Mouse (Mus musculus): Measurements from ENCODE around the gene Prdm2. TPM values are rescaled to one million over a fixed set of nuclear protein-coding genes. Genes with fewer than 3 reads are reported as not detected.

Prdm2 gene
- total RNA-seq, 2 experiments from 2014 or later, result 44.6 to 50.4 TPM

DNA sequence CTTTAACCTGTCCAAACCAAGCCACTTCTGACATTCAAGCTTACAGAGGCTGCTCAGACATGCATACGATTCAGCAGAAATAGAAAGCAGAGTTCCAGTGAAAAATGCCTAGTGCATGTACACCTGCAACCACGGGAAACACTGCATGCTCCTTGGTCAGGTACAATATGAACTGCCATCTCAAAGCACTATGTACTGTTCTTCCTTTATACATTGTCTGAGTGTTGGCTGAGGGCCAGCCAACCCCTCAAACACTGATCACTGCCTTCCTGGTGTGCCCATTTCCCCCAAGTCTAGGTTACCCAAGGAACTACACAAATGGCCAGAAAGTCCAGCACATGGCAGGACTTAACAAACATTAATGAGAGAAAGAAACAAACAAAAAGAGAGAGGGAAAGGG, 53.5 kb downstream of the Prdm2 start:
- DNase-seq, result no peak
- intact Hi-C loops (cut with DNase I), result no loop called here

DNA sequence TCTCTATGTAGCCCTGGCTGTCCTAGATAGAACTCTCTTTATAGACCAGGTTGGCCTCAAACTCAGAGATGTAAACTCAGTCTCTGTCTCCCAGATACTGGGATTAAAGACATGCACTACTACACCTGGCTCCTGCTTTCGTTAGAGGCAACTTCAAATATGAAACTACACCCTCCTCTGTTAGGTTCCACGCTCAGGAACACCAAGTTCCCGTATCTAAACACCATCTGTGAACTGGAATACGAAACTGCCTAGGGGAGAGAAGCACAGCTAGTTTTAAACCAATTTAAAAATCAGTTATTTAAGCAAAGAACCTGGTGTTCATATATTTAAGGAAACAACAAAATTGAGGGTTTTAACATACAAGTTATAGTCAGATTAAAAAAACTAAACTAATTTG, 56.9 kb downstream of the Prdm2 start:
- DNase-seq, result no peak
- intact Hi-C loops (cut with DNase I), result no loop called here

DNA sequence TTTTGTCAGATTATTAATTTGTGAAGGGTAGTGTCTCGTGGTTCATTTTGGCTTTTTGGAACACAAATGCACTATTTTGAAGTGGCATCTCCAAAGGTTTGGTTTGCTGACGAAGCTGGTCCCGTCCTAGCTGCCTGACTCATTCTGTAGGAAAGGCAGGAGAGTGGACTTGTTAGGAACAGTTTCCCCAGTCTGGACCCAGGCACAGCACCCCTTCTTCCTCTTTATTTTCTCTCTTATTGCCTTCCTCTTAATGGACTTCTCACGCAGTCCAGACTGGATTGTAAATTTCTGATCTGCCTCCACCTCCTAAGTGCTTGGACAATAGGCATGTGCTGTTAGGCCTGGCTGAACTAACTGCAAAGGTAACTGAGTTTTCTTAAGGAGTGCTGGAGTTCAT, 57.8 kb downstream of the Prdm2 start:
- intact Hi-C loops (cut with DNase I), result no loop called here
- no peak for DNase-seq

DNA sequence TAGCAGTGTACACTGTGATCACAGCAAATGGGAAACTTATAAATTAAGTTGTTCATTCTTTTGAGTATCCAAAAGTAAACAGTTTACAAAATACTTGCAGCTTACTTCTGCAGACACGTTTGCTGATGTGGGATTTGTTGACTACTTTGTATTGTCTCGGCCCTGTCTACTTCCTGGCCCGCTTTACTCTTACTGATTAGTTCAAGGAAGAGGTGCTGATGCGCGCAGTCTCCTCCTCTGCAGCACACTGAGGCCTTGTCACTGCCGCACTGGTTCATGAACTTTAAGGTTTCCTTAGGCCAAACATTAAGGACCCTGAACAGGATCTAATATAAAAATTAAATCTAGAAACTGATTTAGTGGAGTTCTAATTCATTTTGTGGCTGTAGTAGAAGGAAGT, 58.2 kb downstream of the Prdm2 start:
- no peak for DNase-seq

DNA sequence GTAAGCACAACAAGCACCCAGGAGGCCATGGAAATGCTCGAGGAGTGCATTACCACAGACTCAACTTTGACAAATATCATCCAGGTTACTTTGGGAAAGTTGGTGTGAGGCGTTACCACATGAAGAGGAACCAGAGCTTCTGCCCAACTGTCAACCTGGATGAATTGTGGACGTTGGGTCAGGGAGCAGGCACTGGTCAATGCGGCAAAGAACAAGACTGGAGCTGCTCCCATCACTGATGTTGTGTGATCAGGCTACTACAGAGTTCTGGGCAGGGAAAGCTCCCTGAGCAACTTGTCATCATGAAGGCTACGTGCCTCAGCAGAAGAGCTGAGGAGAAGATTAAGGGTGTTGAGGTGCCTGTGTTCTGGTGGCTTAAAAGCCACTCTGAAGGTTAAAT, 60.2 kb downstream of the Prdm2 start:
- intact Hi-C loops (cut with DNase I), result no loop called here

More for the DNA sequence above, 58.2 kb downstream of the Prdm2 start:
- intact Hi-C loops (cut with DNase I), result no loop called here

DNA sequence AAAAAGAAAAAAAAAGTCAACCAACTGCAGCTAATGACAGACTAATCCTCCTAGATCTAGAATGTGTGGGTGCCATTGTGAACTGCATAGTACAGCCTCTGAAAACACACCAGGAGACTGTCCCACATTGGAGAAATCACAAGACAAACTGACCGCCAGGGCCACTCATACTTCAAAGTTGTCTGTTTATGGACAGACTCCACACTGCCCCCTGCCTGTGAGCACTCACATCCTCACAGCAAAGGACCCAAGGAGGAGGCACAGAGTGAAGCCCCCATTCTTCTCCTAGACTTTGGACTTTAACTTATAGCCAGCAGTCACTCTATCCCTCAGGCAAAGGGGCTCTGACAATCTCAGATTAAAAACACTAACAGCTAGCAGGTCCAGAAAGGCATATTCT, 61.5 kb downstream of the Prdm2 start:
- peak; percentile 34 for DNase-seq
- intact Hi-C loops (cut with DNase I), result no loop called here

More for the DNA sequence above, 60.2 kb downstream of the Prdm2 start:
- DNase-seq, result no peak

DNA sequence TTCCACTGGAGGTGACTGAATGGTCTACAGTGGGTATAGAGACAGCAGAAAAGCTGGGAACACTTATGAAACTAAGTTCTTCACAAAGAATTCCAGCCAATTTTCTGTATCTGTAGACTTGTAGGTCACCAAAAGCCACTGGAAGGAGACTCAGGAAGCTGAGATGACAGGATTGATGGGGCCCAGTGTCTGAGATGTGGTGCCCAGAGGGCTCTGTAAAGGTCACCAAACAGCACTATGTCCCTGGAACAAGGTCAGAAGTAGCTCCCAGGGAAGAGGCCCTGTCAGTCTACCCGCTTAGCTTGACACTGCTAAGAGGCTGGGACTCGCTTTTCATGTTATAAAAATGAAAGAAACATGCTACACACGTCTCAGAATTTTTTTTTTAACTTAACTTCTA, 65.1 kb downstream of the Prdm2 start:
- no peak for DNase-seq
- intact Hi-C loops (cut with DNase I), result no loop called here

DNA sequence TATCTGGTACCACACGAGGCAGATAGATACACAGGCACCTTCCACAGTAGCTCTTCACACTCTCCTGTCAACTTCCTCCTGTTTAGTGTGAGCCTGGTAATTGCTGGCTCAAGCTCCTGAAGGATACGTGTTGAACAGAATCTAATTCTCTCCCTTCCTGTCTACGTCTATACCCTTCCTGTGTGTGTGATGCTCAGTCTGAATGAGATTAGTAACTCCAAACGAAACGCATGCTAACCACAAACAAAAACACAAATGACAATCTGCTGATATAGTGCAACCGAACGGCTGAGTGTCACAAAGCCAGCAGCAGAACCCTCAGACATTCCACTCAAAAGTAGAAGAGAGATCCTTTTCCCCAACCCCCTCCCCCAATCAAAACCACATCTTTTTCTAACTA, 69.2 kb downstream of the Prdm2 start:
- intact Hi-C loops (cut with DNase I), result no loop called here
- no peak for DNase-seq

DNA sequence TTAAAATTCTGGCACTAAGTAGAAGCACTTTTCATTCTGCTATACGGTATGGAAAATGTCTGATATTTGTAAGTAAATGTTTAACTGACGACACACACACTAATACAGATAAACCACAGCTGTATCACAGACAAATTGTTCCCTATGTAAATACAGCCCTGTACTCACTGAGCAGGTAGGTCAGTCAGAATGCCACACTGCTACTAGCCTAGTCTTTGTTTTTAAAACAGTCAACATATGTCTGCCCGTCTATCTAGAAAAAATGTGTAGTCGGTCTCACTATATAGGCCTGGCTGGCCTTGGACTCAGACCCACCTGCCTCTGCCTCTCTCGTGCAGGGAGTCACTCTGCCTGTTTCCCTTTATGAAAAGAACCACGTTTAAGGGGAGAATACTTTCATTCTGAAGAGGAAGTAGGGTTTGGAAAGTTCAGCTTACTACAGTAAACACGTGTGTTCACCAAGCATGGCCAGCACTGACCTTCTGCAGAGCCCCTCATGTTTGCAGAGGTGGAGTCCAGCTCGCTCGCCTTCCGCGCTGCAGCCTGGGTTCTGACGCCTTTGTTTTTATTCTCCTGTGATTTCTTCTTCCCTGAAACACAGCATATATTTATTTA, 71.0 kb downstream of the Prdm2 start:
- intact Hi-C loops (cut with DNase I), result no loop called here

DNA sequence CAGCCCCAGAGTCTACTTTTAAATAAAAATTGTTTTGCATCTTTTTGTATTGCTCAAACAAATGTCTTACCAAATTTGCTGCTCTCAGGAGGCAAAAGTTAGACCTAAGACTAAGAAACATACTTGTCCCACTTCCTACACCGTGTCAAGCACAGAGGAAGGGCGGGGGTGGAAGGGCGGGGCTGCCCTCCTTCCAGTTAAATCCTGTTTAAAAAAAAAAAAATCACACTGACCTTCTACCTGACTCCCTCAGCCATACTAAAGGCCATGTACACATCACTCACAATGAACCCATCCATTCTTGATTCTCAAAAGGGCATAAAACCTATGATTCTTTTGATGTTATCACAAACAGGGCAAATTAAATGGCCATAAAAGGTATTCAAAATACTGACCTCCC, 71.9 kb downstream of the Prdm2 start:
- intact Hi-C loops (cut with DNase I), result no loop called here
- no peak for DNase-seq

More for the DNA sequence above, 71.0 kb downstream of the Prdm2 start:
- no peak for DNase-seq

DNA sequence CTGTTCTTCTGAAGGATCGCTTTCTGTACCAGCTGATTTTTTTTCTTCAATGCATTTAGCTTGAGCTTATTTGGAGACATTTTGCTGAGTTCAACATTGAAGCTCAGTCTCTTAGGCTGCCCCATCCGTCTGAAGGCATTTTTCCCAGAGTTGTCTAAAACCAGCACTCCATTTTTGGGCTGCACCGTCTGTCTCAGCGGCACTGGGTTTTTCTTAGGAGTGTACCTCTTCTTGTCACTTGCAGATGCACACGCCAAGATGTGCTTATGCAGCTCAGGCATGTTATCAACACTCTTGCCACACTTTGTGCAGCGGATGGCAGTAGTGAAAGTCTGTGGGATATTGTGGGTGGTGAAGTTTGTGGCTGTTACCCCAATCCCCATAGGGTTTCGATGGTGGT, 80.4 kb downstream of the Prdm2 start:
- DNase-seq, result no peak

DNA sequence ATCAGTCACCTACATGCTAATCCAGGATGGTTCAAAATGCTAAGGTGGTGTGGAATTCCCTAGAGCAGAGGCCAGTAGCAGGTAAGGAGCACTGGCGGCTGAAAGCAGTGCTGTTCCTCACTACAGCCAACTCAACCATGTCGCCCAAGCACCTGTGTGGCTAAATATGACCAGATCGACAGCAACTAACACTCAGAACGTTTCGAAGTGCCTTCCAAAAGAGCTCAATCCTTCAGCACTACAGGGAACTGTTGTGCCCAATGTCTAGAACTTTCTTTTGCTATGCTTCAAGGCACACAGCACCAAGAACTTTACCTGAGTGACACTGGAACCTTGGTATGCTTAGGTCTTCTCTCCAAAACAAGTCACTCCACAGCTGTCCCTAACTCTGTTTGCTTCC, 82.4 kb downstream of the Prdm2 start:
- no peak for DNase-seq
- intact Hi-C loops (cut with DNase I), result no loop called here

More for the DNA sequence above, 80.4 kb downstream of the Prdm2 start:
- intact Hi-C loops (cut with DNase I), result no loop called here

DNA sequence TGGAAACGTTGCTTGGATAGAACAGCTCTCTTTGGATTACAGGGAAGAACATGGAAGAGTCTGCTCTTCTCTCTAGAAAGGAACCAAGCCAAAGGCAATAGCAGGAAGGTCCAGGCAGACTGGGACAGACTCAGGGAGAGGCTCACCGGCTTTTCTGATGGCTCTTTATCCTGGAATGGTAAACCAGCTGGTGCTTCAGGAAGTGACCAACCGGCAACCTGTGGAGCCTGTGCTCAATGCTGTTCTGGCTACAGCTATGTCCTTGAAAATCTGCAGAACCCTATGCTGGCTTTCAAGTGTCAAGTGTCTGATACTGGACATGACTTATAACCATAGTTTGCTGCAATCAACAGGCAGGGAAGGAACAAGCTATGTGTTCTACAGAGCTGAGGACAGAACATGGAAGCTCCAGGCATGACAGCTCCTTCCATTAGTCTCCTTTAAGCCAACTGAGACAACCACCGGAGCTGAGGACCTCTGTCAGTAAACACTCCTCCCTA, 83.5 kb downstream of the Prdm2 start:
- no peak for DNase-seq
- intact Hi-C loops (cut with DNase I), result no loop called here

DNA sequence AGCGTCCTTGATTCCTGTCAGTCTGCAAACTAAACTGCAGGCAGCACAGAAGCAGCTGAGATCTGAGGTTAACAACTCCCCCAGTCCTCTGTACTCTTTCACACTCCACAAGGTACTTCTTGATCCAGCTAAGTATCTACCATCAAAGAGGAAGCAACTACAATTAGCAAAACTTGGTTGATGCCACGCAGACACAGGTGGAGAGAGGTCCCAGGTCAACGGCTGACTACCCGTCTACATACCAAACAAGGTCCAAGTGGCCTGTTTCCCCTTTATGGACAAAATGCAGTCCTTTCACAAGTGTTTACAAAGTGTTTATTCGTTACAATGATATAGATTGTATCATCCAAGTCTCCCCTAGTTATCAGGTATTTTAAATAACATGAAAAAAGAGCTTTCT, 85.6 kb downstream of the Prdm2 start:
- no peak for DNase-seq
- intact Hi-C loops (cut with DNase I), result no loop called here

DNA sequence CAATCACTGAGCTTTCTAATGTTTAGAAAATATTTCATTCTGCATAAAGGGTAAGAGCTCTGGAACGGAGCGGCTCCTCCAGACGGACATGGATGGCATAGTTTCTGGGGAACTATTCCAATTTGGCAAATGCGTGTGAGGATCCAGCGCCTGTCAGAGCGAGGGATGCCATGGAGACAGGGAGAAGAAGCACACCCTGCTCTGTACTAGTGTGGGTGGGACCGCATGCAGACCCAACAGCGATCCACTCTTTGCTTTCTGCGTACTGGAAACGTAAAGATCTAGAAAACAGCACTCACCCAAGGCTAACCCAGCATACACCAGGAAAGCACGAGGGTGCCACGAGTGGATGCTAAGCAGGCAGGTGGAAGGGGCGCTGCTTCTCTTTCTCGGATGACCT, 86.3 kb downstream of the Prdm2 start:
- intact Hi-C loops (cut with DNase I), result no loop called here
- no peak for DNase-seq

DNA sequence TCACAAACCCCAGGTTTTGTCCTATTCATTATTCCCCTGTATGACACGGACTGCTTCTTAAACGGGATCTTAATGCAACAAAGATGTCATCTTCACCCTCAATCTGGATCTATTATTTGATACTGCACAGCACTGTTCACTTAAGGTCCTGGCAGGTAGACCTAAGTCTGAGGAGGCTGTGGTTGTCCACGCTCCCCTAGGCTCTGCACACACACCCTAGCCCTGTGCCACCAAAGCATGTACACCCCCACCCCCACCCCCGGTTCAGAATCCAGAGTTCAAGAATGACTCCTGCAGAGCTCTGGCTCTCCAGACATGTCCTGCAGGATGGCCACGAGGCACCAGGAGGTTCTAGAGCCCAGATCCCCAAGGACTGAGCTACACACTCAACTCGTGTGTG, 87.5 kb downstream of the Prdm2 start:
- DNase-seq, result no peak
- intact Hi-C loops (cut with DNase I), result no loop called here

DNA sequence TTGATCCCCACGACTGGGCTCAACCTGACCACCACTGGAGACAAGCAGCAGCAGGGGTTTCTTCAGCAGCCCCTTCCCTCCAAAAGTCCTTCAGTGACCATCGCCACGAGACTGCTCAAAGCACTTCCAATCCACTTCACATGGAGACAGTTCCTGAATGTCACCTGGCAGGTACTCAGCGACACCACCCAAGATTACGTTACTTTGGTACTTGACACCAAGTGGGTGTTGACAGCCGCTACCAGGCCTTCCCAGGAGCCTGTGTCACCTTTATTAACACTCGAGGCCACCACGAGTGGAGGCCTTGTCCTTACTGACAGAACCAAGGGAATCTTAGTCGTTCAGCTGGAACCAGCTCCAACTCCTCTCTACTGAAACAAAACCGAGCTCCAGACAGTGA, 89.8 kb downstream of the Prdm2 start:
- no peak for DNase-seq
- intact Hi-C loops (cut with DNase I), result no loop called here

DNA sequence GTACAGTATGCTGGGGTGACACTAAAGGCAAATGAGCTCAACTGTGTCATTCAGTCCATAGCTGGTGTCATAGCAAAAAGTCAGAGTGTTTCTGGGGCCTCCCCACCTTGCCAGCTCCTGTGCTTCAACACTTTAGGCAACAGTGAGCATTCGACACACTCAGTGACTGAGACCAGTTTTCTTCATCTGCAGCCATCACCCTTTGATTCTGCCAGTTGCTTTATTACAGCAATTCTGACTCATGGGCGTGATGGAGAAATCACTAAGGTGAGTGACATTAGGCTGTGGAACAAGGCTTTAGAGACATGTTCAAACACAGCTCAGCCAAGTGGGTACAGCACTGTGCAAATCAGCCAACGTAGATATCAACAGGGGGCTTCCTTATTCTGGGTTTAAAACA, 91.6 kb downstream of the Prdm2 start:
- intact Hi-C loops (cut with DNase I), result no loop called here
- DNase-seq, result no peak

DNA sequence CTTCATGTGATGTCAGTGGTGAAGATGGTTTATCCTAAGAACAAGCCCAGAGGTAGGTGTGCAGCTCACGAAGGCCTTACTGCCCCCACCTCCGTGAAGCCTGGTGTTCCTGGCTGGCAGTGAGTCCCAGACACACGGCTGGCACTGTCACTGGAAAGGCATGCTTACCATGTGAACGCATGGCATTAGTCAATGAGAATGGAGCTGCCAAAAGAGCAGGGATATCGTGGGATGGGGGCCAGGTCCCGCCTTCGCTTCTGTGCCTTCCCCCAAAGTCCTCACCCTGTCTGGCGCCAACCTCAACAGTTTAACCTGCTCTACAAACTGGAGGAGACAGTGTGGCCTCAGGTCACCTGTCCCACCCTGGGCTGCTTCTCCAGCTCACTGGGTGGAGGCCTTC, 92.8 kb downstream of the Prdm2 start:
- intact Hi-C loops (cut with DNase I), result no loop called here
- peak; percentile 74 for DNase-seq

DNA sequence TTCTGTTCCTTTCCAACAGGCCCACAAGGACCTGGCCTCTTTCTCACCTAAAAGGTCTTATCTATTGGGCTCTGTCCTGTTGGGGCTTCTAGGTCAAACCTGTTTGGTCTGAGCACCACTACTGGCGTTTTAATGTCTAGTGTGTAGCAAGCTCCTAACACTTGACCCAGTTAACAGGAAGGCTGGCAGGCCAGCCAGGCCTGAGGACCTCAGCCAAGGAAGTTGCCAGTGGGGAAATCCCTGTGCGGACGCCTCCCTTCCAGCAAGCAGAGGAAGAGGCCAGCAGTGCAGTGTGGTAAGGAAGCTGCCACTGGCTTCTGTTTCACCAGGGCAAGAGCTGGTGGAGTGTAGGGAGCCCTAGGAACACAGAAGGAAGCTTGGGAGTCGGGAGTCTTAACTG, 94.0 kb downstream of the Prdm2 start:
- peak; percentile 53 for DNase-seq
- intact Hi-C loops (cut with DNase I), result loop anchor here (10.0 kb wide), 1 partner anchor 116 kb away; no protein-coding TSS in a partner anchor

DNA sequence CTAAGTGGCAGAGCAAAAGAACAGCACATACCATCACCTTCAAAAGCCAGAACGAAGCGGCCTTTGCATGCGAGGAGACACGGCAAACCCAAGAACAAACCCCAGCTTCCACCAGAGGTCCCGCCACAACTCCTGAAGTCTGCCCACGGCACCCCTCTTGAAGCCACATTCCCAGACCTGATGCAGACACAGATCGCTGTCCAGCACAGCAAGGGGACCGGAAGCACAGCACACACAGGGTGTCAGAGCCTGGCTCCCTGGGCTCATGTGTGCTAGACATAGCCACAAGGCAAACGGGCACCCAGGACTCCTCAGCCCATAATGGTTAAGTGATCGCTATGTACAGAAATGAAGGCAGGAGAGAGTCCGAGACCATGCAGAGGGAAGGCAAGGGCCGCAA, 96.9 kb downstream of the Prdm2 start:
- intact Hi-C loops (cut with DNase I), result loop anchor here (10.0 kb wide), 1 partner anchor 119 kb away; no protein-coding TSS in a partner anchor
- no peak for DNase-seq

DNA sequence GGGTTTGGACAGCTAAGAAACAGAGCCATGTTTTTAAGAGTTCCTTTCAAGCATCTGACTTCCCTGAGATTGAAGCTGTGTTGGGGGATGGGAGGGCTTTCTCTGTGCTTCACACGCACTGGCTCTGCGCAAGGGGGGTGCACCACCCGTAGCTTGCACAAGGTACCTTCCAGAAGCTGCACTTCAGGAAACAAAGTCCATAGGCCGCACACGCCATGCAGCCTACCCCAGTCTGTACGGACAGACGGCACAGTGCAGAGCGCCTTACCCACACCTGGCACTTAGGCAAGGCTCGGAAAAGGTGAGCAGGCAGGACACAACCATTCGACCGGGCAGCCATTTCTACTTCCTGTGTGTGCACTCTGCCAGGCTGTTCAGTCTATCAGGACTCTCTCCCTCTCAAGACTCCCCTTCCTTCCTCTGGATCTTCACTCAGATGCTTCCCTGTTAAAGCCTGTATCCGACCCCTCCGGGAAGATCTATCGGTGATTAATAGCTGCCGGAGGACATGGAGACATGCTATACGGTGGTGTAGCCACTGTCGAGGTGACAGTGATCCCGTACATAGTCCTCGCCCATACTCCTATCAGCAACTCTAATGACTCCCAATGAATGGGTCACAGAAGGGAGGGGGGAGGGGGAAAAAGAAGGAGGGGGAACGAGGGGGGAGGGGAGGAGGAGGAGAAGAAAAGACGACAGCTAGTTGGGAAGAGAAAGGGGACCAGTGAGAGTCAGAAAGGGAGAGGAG, 98.4 kb downstream of the Prdm2 start:
- no peak for DNase-seq
- intact Hi-C loops (cut with DNase I), result loop anchor here (10.0 kb wide), 1 partner anchor 120 kb away; no protein-coding TSS in a partner anchor
